Mouse (Mus musculus) kidney, adult 2 months (tissue): Measurements from ENCODE around the gene Vamp2. TPM values are rescaled to one million over a fixed set of nuclear protein-coding genes. Genes with fewer than 3 reads are reported as not detected.
A peak's percentile ranks its signal among the peaks of the same experiment; 100 is the strongest.
"Not testable (repeated sequence)": the region's sequence is repeated elsewhere in the genome, so short reads cannot be mapped to it uniquely, and the experiment has no call there.

ENCODE experiments used
- DNase-seq: peaks from one replicate; pipeline ENCODE4 v3.0.0; 2021
- H3K27ac ChIP-seq: fragments of 200-500 bp; 2 replicates; pipeline ENCODE4 v1.5.1; 2012; ENCODE audit warnings: low read depth, low read length, control low read depth, inconsistent platforms; ENCODE audit not compliant: insufficient read depth
- H3K27me3 ChIP-seq: fragments of 200-500 bp; replicated peaks from 2 replicates; pipeline ENCODE4 v1.6.1; 2012; ENCODE audit warnings: mild to moderate bottlenecking, moderate library complexity, low read length, inconsistent platforms; ENCODE audit not compliant: control insufficient read depth, insufficient read depth
- H3K36me3 ChIP-seq: fragments of 200-500 bp; 2 replicates; pipeline ENCODE4 v1.6.1; 2012; ENCODE audit warnings: mild to moderate bottlenecking, moderate library complexity, low read length, inconsistent platforms; ENCODE audit not compliant: control insufficient read depth, insufficient read depth
- H3K4me1 ChIP-seq: fragments of 200-500 bp; 2 replicates; pipeline ENCODE4 v1.6.1; 2011; ENCODE audit warnings: low read length; ENCODE audit not compliant: control insufficient read depth, insufficient read depth
- H3K4me3 ChIP-seq: fragments of 200-500 bp; 2 replicates; pipeline ENCODE4 v1.5.1; 2011; ENCODE audit warnings: mild to moderate bottlenecking, low read depth, low read length, control low read depth; ENCODE audit not compliant: insufficient read depth
- CTCF ChIP-seq: fragments of 200-500 bp; conservative IDR thresholded peaks from 2 replicates; pipeline ENCODE4 v1.5.1; 2011; ENCODE audit warnings: low read depth, mild to moderate bottlenecking, control low read depth, low read length, moderate library complexity, mixed read lengths; ENCODE audit not compliant: insufficient read depth, insufficient read length
- POLR2A ChIP-seq: fragments of 200-500 bp; IDR thresholded peaks from one replicate; pipeline ENCODE4 v1.6.1; 2011; ENCODE audit warnings: low read depth, low read length, control low read depth
- WGBS: fragments of 180-500 bp; shearing (Covaris S2); methylation state at CpG from one replicate; pipeline ENCODE4 v1.1.7; 2018; 5-methylcytosine and 5-hydroxymethylcytosine counted together
- polyA plus RNA-seq: library from polyadenylated mRNA; depleted of rRNA; stranded (reverse); fragments of >200 nt; gene quantifications from 2 replicates; pipeline ENCODE4 v1.2.3, GENCODE M21; 2012

Vamp2 gene
- polyA plus RNA-seq, 1 experiment = 106 TPM

GRCm38 (mm10) chr11:69091566-69092385 is 3.5 kb downstream of the Vamp2 start:
- DNase-seq = no peak
- Histone ChIP-seq H3K27me3 (no peaks in the 10 kb centered on the region), H3K4me3 (no peak overlapping the region), H3K4me1 (peaks cover 14% of the 10 kb centered on the region), H3K36me3 (no peaks in the 10 kb centered on the region), H3K27ac (no peak overlapping the region; the same call in 1 of the 2 replicates)
- 62% methylated on average over 7 of the region's 7 CpGs for WGBS
- no peak for TF ChIP-seq CTCF
- no peak for TF ChIP-seq POLR2A

- DNase-seq = peak; percentile 94
- 2% methylated on average over 3 of the region's 3 CpGs for WGBS
- no peaks in the 10 kb centered on the region for H3K27me3 ChIP-seq
- H3K4me1 ChIP-seq = peaks cover 15% of the 10 kb centered on the region
- no peak for TF ChIP-seq POLR2A
- TF ChIP-seq CTCF = peak; percentile 83
- no peak overlapping the region for H3K27ac ChIP-seq
- H3K36me3 ChIP-seq = no peaks in the 10 kb centered on the region
- no peak overlapping the region for H3K4me3 ChIP-seq
Measured at GRCm38 (mm10) chr11:69092386-69092751, 4.1 kb downstream of the Vamp2 start.

- peaks cover 20% of the 10 kb centered on the region for H3K4me1 ChIP-seq
Measured at GRCm38 (mm10) chr11:69092871-69093270, 4.6 kb downstream of the Vamp2 start.

GRCm38 (mm10) chr11:69093856-69094255 is 5.6 kb downstream of the Vamp2 start:
- H3K27me3 ChIP-seq, H3K27ac ChIP-seq, DNase-seq, H3K4me3 ChIP-seq, H3K36me3 ChIP-seq: not testable (repeated sequence)
- peaks cover 27% of the 10 kb centered on the region for H3K4me1 ChIP-seq
- 88% methylated on average over 7 of the region's 7 CpGs for WGBS

More at GRCm38 (mm10) chr11:69092871-69093270, 4.6 kb downstream of the Vamp2 start:
- Histone ChIP-seq H3K27ac (no peak overlapping the region), H3K36me3 (no peaks in the 10 kb centered on the region), H3K4me3 (no peak overlapping the region), H3K27me3 (no peaks in the 10 kb centered on the region)
- DNase-seq = peak; percentile 44
- 64% methylated on average over 4 of the region's 4 CpGs for WGBS
- TF ChIP-seq CTCF = no peak; the same call in 1 of the 2 replicates
- no peak for TF ChIP-seq POLR2A

GRCm38 (mm10) chr11:69094697-69095429 is 6.6 kb downstream of the Vamp2 start, which contains the start of gene Per1:
Per1 (plus strand) TSS chr11:69095217.
- Histone ChIP-seq H3K27ac (peak within 1 kb of the TSS; percentile 99), H3K4me1 (peaks cover 22% of the 10 kb centered on the region), H3K36me3 (no peaks in the 10 kb centered on the region), H3K27me3 (no peaks in the 10 kb centered on the region), H3K4me3 (peak within 1 kb of the TSS; percentile 91)
- WGBS = under 1% methylated on average over 37 of the region's 37 CpGs
- DNase-seq = peak; percentile 100
- TF ChIP-seq CTCF (no peak), POLR2A (peak; percentile 92)

- DNase-seq = peak; percentile 60
- Histone ChIP-seq H3K4me3 (peak overlapping the region; percentile 91), H3K36me3 (peaks cover under 1% of the 10 kb centered on the region; the same call in 1 of the 2 replicates), H3K4me1 (peaks cover 26% of the 10 kb centered on the region), H3K27me3 (no peaks in the 10 kb centered on the region), H3K27ac (peak overlapping the region; percentile 99)
- no peak for TF ChIP-seq CTCF
- no peak for TF ChIP-seq POLR2A
- under 1% methylated on average over 27 of the region's 27 CpGs for WGBS
Measured at GRCm38 (mm10) chr11:69095511-69096231, 7.4 kb downstream of the Vamp2 start.
